Mouse (Mus musculus) megakaryocyte, embryonic 14.5 days (primary cell): ENCODE results near the gene Acer2. TPM values are rescaled to one million over a fixed set of nuclear protein-coding genes. Genes with fewer than 3 reads are reported as not detected.

Source experiments
- H3K27me3 ChIP-seq: replicated peaks from 2 replicates; pipeline ENCODE3; 2012; ENCODE audit warnings: inconsistent platforms
- H3K36me3 ChIP-seq: replicated peaks from 2 replicates; pipeline ENCODE3; 2012; ENCODE audit warnings: low read length, inconsistent platforms, mixed read lengths
- H3K4me1 ChIP-seq: 2 replicates; pipeline ENCODE4 v1.6.1; 2012; ENCODE audit warnings: inconsistent platforms
- H3K4me3 ChIP-seq: replicated peaks from 2 replicates; pipeline ENCODE3; 2012; ENCODE audit warnings: moderate library complexity, mild to moderate bottlenecking, inconsistent platforms
- H3K9me3 ChIP-seq: 2 replicates; pipeline ENCODE4 v1.6.1; 2012; ENCODE audit warnings: inconsistent platforms
- FLI1 ChIP-seq: IDR thresholded peaks from 2 replicates; pipeline ENCODE4 v1.6.1; 2012; ENCODE audit warnings: low read length, inconsistent platforms, mixed read lengths
- GATA1 ChIP-seq: IDR thresholded peaks from 3 replicates; pipeline ENCODE4 v1.6.1; 2012; ENCODE audit warnings: mixed read lengths, low read length, inconsistent platforms, borderline replicate concordance
- polyA plus RNA-seq: library from polyadenylated mRNA; stranded (reverse); fragments of >175 nt; gene quantifications from 2 replicates; pipeline ENCODE4 v1.2.3, GENCODE M21; 2012; ENCODE audit warnings: low replicate concordance; ENCODE audit not compliant: insufficient read depth

Gene Acer2
- polyA plus RNA-seq, 1 experiment: 1.9 TPM

- no peaks in the 10 kb centered on the region for H3K4me1 ChIP-seq
- no peak for TF ChIP-seq FLI1
- no peak for TF ChIP-seq GATA1
- no peaks in the 10 kb centered on the region for H3K9me3 ChIP-seq
- no peak overlapping the region for H3K4me3 ChIP-seq
- peaks cover 27% of the 10 kb centered on the region for H3K36me3 ChIP-seq
- H3K27me3 ChIP-seq: peaks cover 2% of the 10 kb centered on the region
These were observed 41.9 kb downstream of the Acer2 start for GRCm38 (mm10) chr4:86916062-86916461.

DNA sequence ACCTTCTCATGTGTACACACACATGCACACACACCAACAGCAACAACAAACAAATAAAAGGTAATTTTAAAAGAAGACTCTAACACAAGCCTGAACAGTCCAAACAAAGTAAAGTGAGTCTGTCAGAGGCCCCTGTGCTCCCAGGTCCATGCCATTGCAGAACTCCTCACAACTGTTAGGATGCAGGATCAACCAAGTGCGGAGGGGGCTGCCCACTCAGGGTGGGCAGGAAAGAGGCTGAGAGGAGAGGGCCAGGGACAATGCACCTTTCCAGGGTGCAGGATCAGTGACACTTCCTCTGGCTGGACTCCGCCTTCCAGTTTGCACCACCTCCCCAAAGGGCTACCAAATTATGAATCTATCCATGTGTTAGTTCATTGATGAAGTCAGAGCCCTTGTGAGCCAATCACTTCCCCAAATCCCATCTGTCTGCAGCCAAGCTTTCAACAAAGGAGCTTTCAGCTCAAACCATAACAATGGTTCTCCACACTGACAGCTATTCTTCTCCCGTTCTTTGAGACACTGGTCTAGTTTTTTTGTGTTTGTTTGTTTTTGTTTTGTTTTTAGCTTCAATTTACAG is 49.4 kb downstream of the Acer2 start:
- no peak overlapping the region for H3K4me3 ChIP-seq
- no peaks in the 10 kb centered on the region for H3K9me3 ChIP-seq
- peaks cover 3% of the 10 kb centered on the region; the same call in 1 of the 2 replicates for H3K4me1 ChIP-seq
- H3K27me3 ChIP-seq: peaks cover 6% of the 10 kb centered on the region
- no peak for TF ChIP-seq GATA1
- TF ChIP-seq FLI1: no peak
- no peaks in the 10 kb centered on the region for H3K36me3 ChIP-seq

DNA sequence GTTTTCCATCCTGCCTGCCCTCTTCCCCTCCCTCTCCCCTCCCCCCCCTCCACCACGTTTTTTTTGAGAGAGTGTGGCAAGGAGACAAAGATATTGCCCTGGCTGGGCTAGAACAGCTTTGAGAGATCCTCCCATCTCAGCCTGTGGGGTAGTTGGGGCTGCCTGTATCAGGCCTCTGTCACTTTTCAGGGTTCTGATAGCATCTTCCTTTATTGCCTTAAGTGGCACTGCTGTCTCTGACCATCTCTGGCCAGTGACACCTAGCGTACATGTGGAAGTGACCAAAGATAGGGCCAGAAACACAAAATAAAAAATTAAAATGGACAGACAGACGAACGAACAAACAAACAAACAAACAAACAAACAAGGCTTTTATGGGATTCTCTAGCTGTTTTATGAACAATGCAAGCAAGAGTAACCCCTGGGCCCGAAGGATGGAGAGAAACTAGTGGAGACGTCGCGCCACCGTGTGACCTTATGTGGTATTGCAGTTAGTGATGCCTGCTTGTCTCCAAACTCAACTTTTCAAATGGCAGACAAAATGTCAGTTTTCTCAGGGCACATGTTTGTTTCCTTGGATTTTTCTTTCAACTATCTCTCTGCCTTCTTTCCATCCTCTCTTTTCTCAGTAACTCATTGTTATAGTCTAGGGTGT is 50.7 kb downstream of the Acer2 start:
- Histone ChIP-seq H3K4me1 (peaks cover 3% of the 10 kb centered on the region; the same call in 1 of the 2 replicates), H3K4me3 (no peak overlapping the region), H3K27me3 (peaks cover 16% of the 10 kb centered on the region), H3K36me3 (no peaks in the 10 kb centered on the region), H3K9me3 (no peaks in the 10 kb centered on the region)
- no peak for TF ChIP-seq FLI1

- H3K9me3 ChIP-seq: no peaks in the 10 kb centered on the region
- no peak overlapping the region for H3K4me3 ChIP-seq
- peaks cover 3% of the 10 kb centered on the region; the same call in 1 of the 2 replicates for H3K4me1 ChIP-seq
- H3K36me3 ChIP-seq: no peaks in the 10 kb centered on the region
- H3K27me3 ChIP-seq: peaks cover 18% of the 10 kb centered on the region
- no peak for TF ChIP-seq FLI1
- no peak for TF ChIP-seq GATA1
These were observed 52.8 kb downstream of the Acer2 start for GRCm38 (mm10) chr4:86926997-86927396.

- Histone ChIP-seq H3K36me3 (no peaks in the 10 kb centered on the region), H3K4me3 (no peak overlapping the region), H3K27me3 (peaks cover 20% of the 10 kb centered on the region), H3K4me1 (no peaks in the 10 kb centered on the region), H3K9me3 (no peaks in the 10 kb centered on the region)
- TF ChIP-seq FLI1 (no peak), GATA1 (no peak)
These were observed 56.0 kb downstream of the Acer2 start for GRCm38 (mm10) chr4:86930101-86930635.

DNA sequence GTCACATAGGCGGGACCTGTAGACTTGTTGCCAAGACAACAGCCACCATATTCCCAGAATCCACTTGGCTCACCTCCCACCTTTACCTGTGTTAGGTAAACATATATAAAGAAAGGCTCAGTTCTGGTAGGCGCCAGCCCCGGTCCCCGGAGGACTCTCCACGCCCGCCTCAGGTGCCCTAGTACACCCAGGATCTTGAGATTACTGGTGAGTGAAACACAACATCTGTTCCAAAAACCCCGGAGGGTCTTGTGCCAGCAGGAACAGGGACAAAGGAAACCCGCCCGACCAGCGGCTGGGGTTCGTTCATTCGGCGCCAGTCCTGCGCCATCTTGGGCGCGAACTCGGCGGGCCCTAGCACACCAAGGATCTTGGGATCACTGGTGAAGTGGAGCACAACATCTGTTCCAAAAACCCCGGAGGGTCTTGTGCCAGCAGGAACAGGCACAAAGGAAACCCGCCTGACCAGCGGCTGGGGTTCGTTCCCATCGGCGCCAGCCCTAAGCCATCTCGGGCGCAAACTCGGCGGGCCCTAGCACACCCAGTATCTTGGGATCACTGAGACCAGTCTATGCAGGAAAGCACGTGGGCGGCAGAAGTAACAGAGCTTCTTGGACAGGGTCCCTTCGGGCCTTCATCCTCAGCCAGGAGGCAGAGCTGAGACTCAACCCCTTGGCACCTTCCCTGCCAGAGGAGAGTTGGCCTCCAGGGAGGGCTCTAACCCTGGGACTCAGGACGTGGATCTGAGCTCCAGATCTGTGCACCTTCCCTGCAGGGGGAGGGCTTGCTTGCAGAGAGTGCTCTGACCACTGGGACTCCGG is 56.6 kb downstream of the Acer2 start:
- H3K36me3 ChIP-seq: no peaks in the 10 kb centered on the region
- no peaks in the 10 kb centered on the region for H3K4me1 ChIP-seq
- no peak for TF ChIP-seq GATA1
- TF ChIP-seq FLI1: no peak
- no peak overlapping the region for H3K4me3 ChIP-seq
- peaks cover 20% of the 10 kb centered on the region for H3K27me3 ChIP-seq
- no peaks in the 10 kb centered on the region for H3K9me3 ChIP-seq

DNA sequence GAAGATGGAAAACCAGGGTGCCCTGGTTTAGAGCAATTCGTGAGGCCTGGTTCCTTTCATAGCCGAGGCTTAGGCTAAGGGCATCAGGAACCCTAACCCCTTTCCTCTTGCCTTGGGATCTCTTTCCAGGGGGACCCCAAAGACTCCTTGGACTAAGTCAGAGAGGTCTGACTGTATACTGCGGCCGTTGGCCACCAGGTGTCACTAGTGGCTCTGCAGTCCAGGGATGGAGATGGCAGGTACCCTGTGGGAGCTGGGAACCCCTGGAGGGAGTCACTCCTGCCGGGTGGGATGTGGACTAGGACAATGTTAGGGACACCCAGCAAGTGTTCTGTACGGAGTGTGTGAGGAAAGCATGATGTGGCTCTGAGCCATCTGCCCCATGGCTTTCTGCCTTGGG is 58.8 kb downstream of the Acer2 start:
- Histone ChIP-seq H3K27me3 (peaks cover 17% of the 10 kb centered on the region), H3K4me3 (no peak overlapping the region), H3K36me3 (no peaks in the 10 kb centered on the region), H3K4me1 (no peaks in the 10 kb centered on the region), H3K9me3 (no peaks in the 10 kb centered on the region)
- TF ChIP-seq FLI1 (no peak), GATA1 (no peak)

GRCm38 (mm10) chr4:86936217-86936616 is 62.0 kb downstream of the Acer2 start:
- Histone ChIP-seq H3K4me1 (no peaks in the 10 kb centered on the region), H3K27me3 (peaks cover 4% of the 10 kb centered on the region), H3K9me3 (no peaks in the 10 kb centered on the region), H3K4me3 (no peak overlapping the region), H3K36me3 (no peaks in the 10 kb centered on the region)
- TF ChIP-seq FLI1 (no peak), GATA1 (no peak)

GRCm38 (mm10) chr4:86936706-86937105 is 62.5 kb downstream of the Acer2 start:
- Histone ChIP-seq H3K4me3 (no peak overlapping the region), H3K36me3 (no peaks in the 10 kb centered on the region), H3K4me1 (no peaks in the 10 kb centered on the region), H3K9me3 (no peaks in the 10 kb centered on the region), H3K27me3 (peaks cover 4% of the 10 kb centered on the region)
- no peak for TF ChIP-seq GATA1
- TF ChIP-seq FLI1: no peak

- Histone ChIP-seq H3K27me3 (no peaks in the 10 kb centered on the region), H3K4me1 (no peaks in the 10 kb centered on the region; the same call in 1 of the 2 replicates), H3K4me3 (no peak overlapping the region), H3K36me3 (no peaks in the 10 kb centered on the region), H3K9me3 (0 out of 2 replicates have a peak, but pooled peaks cover 2% of the 10 kb centered on the region)
- TF ChIP-seq GATA1 (no peak), FLI1 (no peak)
These were observed 68.5 kb downstream of the Acer2 start for GRCm38 (mm10) chr4:86942656-86943055.
